Mouse (Mus musculus) midbrain, embryonic 16.5 days (tissue): ENCODE data around the gene Stox1. TPM values are rescaled to one million over a fixed set of nuclear protein-coding genes. Genes with fewer than 3 reads are reported as not detected.

Experiments
- ATAC-seq: fragments of 200-750 bp; cut with Nextera tagmentation; 2 replicates; pipeline ENCODE4 v1.8.0; 2017; ENCODE audit warnings: moderate TSS enrichment
- H3K27ac ChIP-seq: fragments of 300-500 bp; sonication (generic); 2 replicates; pipeline ENCODE4 v1.5.1; 2014; ENCODE audit warnings: mild to moderate bottlenecking, low read length, mixed read lengths
- H3K27me3 ChIP-seq: fragments of 300-500 bp; sonication (generic); 2 replicates; pipeline ENCODE4 v1.6.1; 2014; ENCODE audit warnings: low read depth, low read length, mixed read lengths; ENCODE audit not compliant: control insufficient read depth, insufficient read depth
- H3K36me3 ChIP-seq: fragments of 300-500 bp; sonication (generic); 2 replicates; pipeline ENCODE4 v1.6.1; 2014; ENCODE audit warnings: mild to moderate bottlenecking, low read length, moderate library complexity, mixed read lengths; ENCODE audit not compliant: control insufficient read depth, insufficient read depth
- H3K4me1 ChIP-seq: fragments of 300-500 bp; sonication (generic); 2 replicates; pipeline ENCODE4 v1.6.1; 2014; ENCODE audit warnings: mild to moderate bottlenecking, low read length, mixed read lengths; ENCODE audit not compliant: control insufficient read depth, insufficient read depth
- H3K4me2 ChIP-seq: fragments of 300-500 bp; sonication (generic); 2 replicates; pipeline ENCODE4 v1.6.1; 2014; ENCODE audit warnings: mild to moderate bottlenecking, low read length, mixed read lengths
- H3K4me3 ChIP-seq: fragments of 300-500 bp; sonication (generic); 2 replicates; pipeline ENCODE4 v1.5.1; 2014; ENCODE audit warnings: low read depth, mild to moderate bottlenecking, low read length, moderate library complexity, mixed read lengths
- H3K9ac ChIP-seq: fragments of 300-500 bp; sonication (generic); 2 replicates; pipeline ENCODE4 v1.6.1; 2014; ENCODE audit warnings: low read depth, low read length, mixed read lengths
- H3K9me3 ChIP-seq: fragments of 300-500 bp; sonication (generic); replicated peaks from 2 replicates; pipeline ENCODE4 v1.6.1; 2014; ENCODE audit warnings: mild to moderate bottlenecking, low read length, mixed read lengths; ENCODE audit not compliant: control insufficient read depth, poor library complexity, severe bottlenecking
- WGBS: fragments of 180-500 bp; shearing (Covaris S2); extraction: QIAGEN DNeasy Blood & Tissue Kit; methylation state at CpG from one replicate; pipeline ENCODE4 v1.1.7; 2014; 5-methylcytosine and 5-hydroxymethylcytosine counted together
- microRNA-seq: library from miRNA; unstranded; fragments of <30 nt; microRNA quantifications from one replicate; pipeline ENCODE4, GENCODE M21; 2017
- polyA plus RNA-seq: library from polyadenylated mRNA; unstranded; fragments of >200 nt; fragmentation: Nextera tagmentation; extraction: Ambion mirVana; gene quantifications from 2 replicates; pipeline ENCODE4 v1.2.1, GENCODE M21; 2015

The Stox1 gene
- polyA plus RNA-seq, 1 experiment from 2014 or later: 3.5 TPM

GRCm38 (mm10) chr10:62650881-62651810 lies 74.8 kb downstream of the Stox1 start, which contains the start of gene Ddx50:
Gene Ddx50, minus strand, starts transcription at chr10:62651218.
- Histone ChIP-seq H3K36me3 (no peaks in the 10 kb centered on the region), H3K9ac (peak within 1 kb of the TSS; percentile 87), H3K27ac (peak within 1 kb of the TSS; percentile 95), H3K4me3 (peak within 1 kb of the TSS; percentile 83), H3K4me1 (peaks cover 19% of the 10 kb centered on the region), H3K4me2 (peak within 1 kb of the TSS; percentile 82), H3K27me3 (no peaks in the 10 kb centered on the region), H3K9me3 (no peaks in the 10 kb centered on the region)
- 0% methylated on average over 82 of the region's 89 CpGs for WGBS
- ATAC-seq: peak; percentile 100

- peak overlapping the region; percentile 87 for H3K9ac ChIP-seq
- H3K4me2 ChIP-seq: peak overlapping the region; percentile 82
- H3K27ac ChIP-seq: peak overlapping the region; percentile 95
- peak overlapping the region; percentile 83 for H3K4me3 ChIP-seq
- peaks cover 19% of the 10 kb centered on the region for H3K4me1 ChIP-seq
- under 1% methylated on average over 17 of the region's 17 CpGs for WGBS
- ATAC-seq: no peak
- H3K9me3 ChIP-seq: no peaks in the 10 kb centered on the region
- H3K36me3 ChIP-seq: no peaks in the 10 kb centered on the region
- H3K27me3 ChIP-seq: no peaks in the 10 kb centered on the region
Observed at GRCm38 (mm10) chr10:62650358-62650782, 75.6 kb downstream of the Stox1 start.

Small RNAs within 50 kb of the gene (microRNA-seq; reads per million reads assigned to microRNA genes)
- not detected for gene Mir7215

Other genes starting within 250 kb of the Stox1 start
- gene Vps26a, start 239.3 kb downstream of the Stox1 start, polyA plus RNA-seq: 55.9 and 59.0 TPM in 2 replicates
- 9.4 and 9.6 TPM in 2 replicates for gene Srgn, start 198.7 kb downstream of the Stox1 start, polyA plus RNA-seq
- 72.0 and 72.9 TPM in 2 replicates for gene Kif1bp, start 147.7 kb downstream of the Stox1 start, polyA plus RNA-seq
- 14.2 and 14.9 TPM in 2 replicates for gene Ddx21, start 123.8 kb downstream of the Stox1 start, polyA plus RNA-seq
- 89.4 and 96.8 TPM in 2 replicates for gene Ddx50, start 74.9 kb downstream of the Stox1 start, polyA plus RNA-seq
- 88.7 and 102 TPM in 2 replicates for gene Ccar1, start 66.2 kb upstream of the Stox1 start, polyA plus RNA-seq
- gene Tet1, start 182.9 kb upstream of the Stox1 start, polyA plus RNA-seq: 42.0 and 42.4 TPM in 2 replicates
- gene Slc25a16, start 194.5 kb upstream of the Stox1 start, polyA plus RNA-seq: 15.1 and 15.4 TPM in 2 replicates
- gene Dna2, start 220.9 kb upstream of the Stox1 start, polyA plus RNA-seq: 3.5 and 4.0 TPM in 2 replicates